Mouse (Mus musculus): ENCODE measurements around the gene Olfr1387. TPM values are rescaled to one million over a fixed set of nuclear protein-coding genes. Genes with fewer than 3 reads are reported as not detected.

Gene Olfr1387
- polyA plus RNA-seq (2014; fragmentation: Illumina TruSeq; extraction: RNeasy Lipid Tissue Mini Kit (QIAGEN cat#74804); ENCODE audit: low read depth, low replicate concordance): not detected

GRCm38 (mm10) chr11:49455043-49455442 lies at the start of gene Olfr1387:
Gene Olfr1387, plus strand, starts transcription at chr11:49455343.

GRCm38 (mm10) chr11:49422767-49423166 lies 32.4 kb upstream of the Olfr1387 start, which contains the start of gene Olfr1389:
Gene Olfr1389, plus strand, starts transcription at chr11:49423067.

GRCm38 (mm10) chr11:49436411-49436810 lies 18.7 kb upstream of the Olfr1387 start, which contains the start of gene Olfr1388:
Gene Olfr1388, plus strand, starts transcription at chr11:49436624.

GRCm38 (mm10) chr11:49464746-49465145 lies 9.6 kb downstream of the Olfr1387 start, which contains the start of gene Olfr1386:
Gene Olfr1386, plus strand, starts transcription at chr11:49465046.

GRCm38 (mm10) chr11:49488770-49489169 lies 33.6 kb downstream of the Olfr1387 start, which contains the start of gene Olfr1385:
Gene Olfr1385, plus strand, starts transcription at chr11:49489070.

Other genes with a start within 250 kb of the Olfr1387 start
- gene Mgat1, start 211.2 kb upstream of the Olfr1387 start, polyA plus RNA-seq (2014; fragmentation: Illumina TruSeq; extraction: RNeasy Lipid Tissue Mini Kit (QIAGEN cat#74804); ENCODE audit: low read depth, low replicate concordance): 30.2 TPM
- 0.48 TPM for gene Olfr1393, start 177.0 kb upstream of the Olfr1387 start, polyA plus RNA-seq (2014; fragmentation: Illumina TruSeq; extraction: RNeasy Lipid Tissue Mini Kit (QIAGEN cat#74804); ENCODE audit: low read depth, low replicate concordance)
- not detected for gene Olfr1392, start 170.1 kb upstream of the Olfr1387 start, polyA plus RNA-seq (2014; fragmentation: Illumina TruSeq; extraction: RNeasy Lipid Tissue Mini Kit (QIAGEN cat#74804); ENCODE audit: low read depth, low replicate concordance)
- not detected for gene Olfr10, start 150.6 kb upstream of the Olfr1387 start, polyA plus RNA-seq (2014; fragmentation: Illumina TruSeq; extraction: RNeasy Lipid Tissue Mini Kit (QIAGEN cat#74804); ENCODE audit: low read depth, low replicate concordance)
- not detected for gene Olfr1391, start 132.6 kb upstream of the Olfr1387 start, polyA plus RNA-seq (2014; fragmentation: Illumina TruSeq; extraction: RNeasy Lipid Tissue Mini Kit (QIAGEN cat#74804); ENCODE audit: low read depth, low replicate concordance)
- not detected for gene Olfr1390, start 120.2 kb upstream of the Olfr1387 start, polyA plus RNA-seq (2014; fragmentation: Illumina TruSeq; extraction: RNeasy Lipid Tissue Mini Kit (QIAGEN cat#74804); ENCODE audit: low read depth, low replicate concordance)
- gene Olfr1389, start 32.3 kb upstream of the Olfr1387 start, polyA plus RNA-seq (2014; fragmentation: Illumina TruSeq; extraction: RNeasy Lipid Tissue Mini Kit (QIAGEN cat#74804); ENCODE audit: low read depth, low replicate concordance): not detected
- gene Olfr1388, start 18.7 kb upstream of the Olfr1387 start, polyA plus RNA-seq (2014; fragmentation: Illumina TruSeq; extraction: RNeasy Lipid Tissue Mini Kit (QIAGEN cat#74804); ENCODE audit: low read depth, low replicate concordance): not detected
- gene Olfr1386, start 9.7 kb downstream of the Olfr1387 start, polyA plus RNA-seq (2014; fragmentation: Illumina TruSeq; extraction: RNeasy Lipid Tissue Mini Kit (QIAGEN cat#74804); ENCODE audit: low read depth, low replicate concordance): not detected
- not detected for gene Olfr1385, start 33.7 kb downstream of the Olfr1387 start, polyA plus RNA-seq (2014; fragmentation: Illumina TruSeq; extraction: RNeasy Lipid Tissue Mini Kit (QIAGEN cat#74804); ENCODE audit: low read depth, low replicate concordance)
- not detected for gene Olfr1384, start 51.4 kb downstream of the Olfr1387 start, polyA plus RNA-seq (2014; fragmentation: Illumina TruSeq; extraction: RNeasy Lipid Tissue Mini Kit (QIAGEN cat#74804); ENCODE audit: low read depth, low replicate concordance)
- not detected for gene Olfr1383, start 64.3 kb downstream of the Olfr1387 start, polyA plus RNA-seq (2014; fragmentation: Illumina TruSeq; extraction: RNeasy Lipid Tissue Mini Kit (QIAGEN cat#74804); ENCODE audit: low read depth, low replicate concordance)
- not detected for gene Olfr1382, start 72.9 kb downstream of the Olfr1387 start, polyA plus RNA-seq (2014; fragmentation: Illumina TruSeq; extraction: RNeasy Lipid Tissue Mini Kit (QIAGEN cat#74804); ENCODE audit: low read depth, low replicate concordance)
- gene Olfr1381, start 88.1 kb downstream of the Olfr1387 start, polyA plus RNA-seq (2014; fragmentation: Illumina TruSeq; extraction: RNeasy Lipid Tissue Mini Kit (QIAGEN cat#74804); ENCODE audit: low read depth, low replicate concordance): not detected
- not detected for gene Olfr1380, start 101.5 kb downstream of the Olfr1387 start, polyA plus RNA-seq (2014; fragmentation: Illumina TruSeq; extraction: RNeasy Lipid Tissue Mini Kit (QIAGEN cat#74804); ENCODE audit: low read depth, low replicate concordance)
- 1.8 TPM for gene Flt4, start 153.9 kb downstream of the Olfr1387 start, polyA plus RNA-seq (2014; fragmentation: Illumina TruSeq; extraction: RNeasy Lipid Tissue Mini Kit (QIAGEN cat#74804); ENCODE audit: low read depth, low replicate concordance)
- not detected for gene Scgb3a1, start 208.3 kb downstream of the Olfr1387 start, polyA plus RNA-seq (2014; fragmentation: Illumina TruSeq; extraction: RNeasy Lipid Tissue Mini Kit (QIAGEN cat#74804); ENCODE audit: low read depth, low replicate concordance)